Mouse (Mus musculus) embryo, embryonic 11 days (tissue): ENCODE measurements at regions not wholly inside any gene's neighbourhood (a gene's known extent, or its start where the extent isn't known, plus 50 kb on each side); places are given as distances from the start of the nearest gene placed in this dataset.

Experiments used
- DNase-seq: peaks from one replicate; pipeline ENCODE4 v3.0.0-alpha.2; 2015

GRCm38 (mm10) chr17:15193831-15194230 is 152.5 kb upstream of the Gm3448 start:
- DNase-seq: no peak

- DNase-seq: no peak
These were observed 151.5 kb upstream of the Gm3448 start for GRCm38 (mm10) chr17:15192840-15193239.

- DNase-seq: peak; percentile 65
These were observed 143.9 kb upstream of the Gm3448 start for GRCm38 (mm10) chr17:15185217-15185616.

GRCm38 (mm10) chr17:15183800-15184199 is 142.5 kb upstream of the Gm3448 start:
- DNase-seq: no peak

- no peak for DNase-seq
These were observed 140.8 kb upstream of the Gm3448 start for GRCm38 (mm10) chr17:15182105-15182504.

GRCm38 (mm10) chr17:15180223-15180860 is 139.0 kb upstream of the Gm3448 start:
- DNase-seq: no peak

- DNase-seq: peak; percentile 41
These were observed 138.1 kb upstream of the Gm3448 start for GRCm38 (mm10) chr17:15179411-15179951.

GRCm38 (mm10) chr17:15177390-15177789 is 136.1 kb upstream of the Gm3448 start:
- no peak for DNase-seq

- no peak for DNase-seq
These were observed 133.1 kb upstream of the Gm3448 start for GRCm38 (mm10) chr17:15174354-15174953.

GRCm38 (mm10) chr17:15167927-15168326 is 126.6 kb upstream of the Gm3448 start:
- DNase-seq: no peak

- DNase-seq: no peak
These were observed 116.5 kb upstream of the Gm3448 start for GRCm38 (mm10) chr17:15157693-15158333.

- DNase-seq: no peak
These were observed 111.8 kb upstream of the Gm3448 start for GRCm38 (mm10) chr17:15152996-15153735.

GRCm38 (mm10) chr17:15152477-15152876 is 111.1 kb upstream of the Gm3448 start:
- no peak for DNase-seq

GRCm38 (mm10) chr17:15151695-15152094 is 110.4 kb upstream of the Gm3448 start:
- no peak for DNase-seq

GRCm38 (mm10) chr17:15146607-15147006 is 105.3 kb upstream of the Gm3448 start:
- DNase-seq: no peak

- DNase-seq: no peak
These were observed 104.0 kb upstream of the Gm3448 start for GRCm38 (mm10) chr17:15145191-15145968.

GRCm38 (mm10) chr17:15140391-15140790 is 99.1 kb upstream of the Gm3448 start:
- DNase-seq: no peak
